Mouse (Mus musculus) stomach, postnatal 0 days (tissue): ENCODE measurements around the gene Wnk4.

Experiments
- CTCF ChIP-seq: IDR thresholded peaks from 2 replicates; pipeline ENCODE4 v1.5.1; 2016; ENCODE audit warnings: antibody characterized with exemption, low read depth, mild to moderate bottlenecking, moderate library complexity
- EP300 ChIP-seq: optimal IDR thresholded peaks from 2 replicates; pipeline ENCODE3; 2016; ENCODE audit warnings: antibody characterized with exemption

DNA sequence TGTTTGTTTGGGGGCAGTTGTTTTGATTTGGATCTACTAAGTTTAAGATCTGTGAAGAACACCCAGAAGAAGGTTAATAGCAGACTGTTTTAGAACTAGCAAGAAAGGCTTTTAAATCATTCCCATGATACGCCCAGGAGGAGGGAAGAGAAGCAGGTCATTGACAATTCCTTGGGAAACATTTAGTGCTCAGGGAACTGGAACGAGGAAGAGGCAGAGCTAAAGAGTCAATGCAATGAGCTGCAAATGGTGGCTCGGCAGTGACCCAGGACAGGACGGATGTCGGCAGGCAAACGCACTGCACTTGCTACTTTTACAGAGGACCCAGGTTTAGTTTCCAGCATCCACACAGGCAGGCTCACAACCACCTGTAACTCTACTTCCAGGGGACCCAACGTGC, 20.5 kb downstream of the Wnk4 start:
- TF ChIP-seq CTCF (no peak), EP300 (no peak)
